Mouse (Mus musculus): Measurements from ENCODE around the gene Guca2a. TPM values are rescaled to one million over a fixed set of nuclear protein-coding genes. Genes with fewer than 3 reads are reported as not detected.
"Not testable (repeated sequence)": the region's sequence is repeated elsewhere in the genome, so short reads cannot be mapped to it uniquely, and the experiment has no call there.

The Guca2a gene
- polyA plus RNA-seq, 1 experiment from 2014 or later, result not detected

DNA sequence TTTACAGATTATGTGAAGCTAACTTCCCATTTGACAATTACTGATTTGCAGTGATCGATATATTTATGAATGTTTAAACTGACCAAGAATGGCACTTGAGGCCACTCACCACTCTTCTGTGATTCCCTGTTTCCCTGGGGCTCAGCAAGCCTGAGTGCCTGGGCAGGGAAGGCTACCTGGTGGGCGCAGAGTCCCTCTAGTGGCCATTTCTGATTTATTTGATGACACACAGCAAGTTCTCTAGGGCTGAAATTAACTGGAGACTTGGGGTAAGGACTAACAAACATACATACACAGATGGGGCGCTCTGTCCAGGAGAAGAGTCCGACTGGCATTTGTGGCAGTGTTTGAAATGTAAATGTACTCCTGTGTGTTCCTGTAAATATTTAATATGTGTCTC is 9.1 kb upstream of the Guca2a start:
- H3K27ac ChIP-seq; H3K27me3 ChIP-seq; H3K9me3 ChIP-seq; ATAC-seq (ENCODE audit: low FRiP score); H3K9ac ChIP-seq; H3K4me3 ChIP-seq; H3K4me2 ChIP-seq: not testable (repeated sequence)
- H3K36me3 ChIP-seq, result peaks cover 46% of the 10 kb centered on the region
- H3K4me1 ChIP-seq (replicated peaks), result peaks cover 31% of the 10 kb centered on the region
- WGBS, result 83% methylated on average over 4 of the region's 4 CpGs

DNA sequence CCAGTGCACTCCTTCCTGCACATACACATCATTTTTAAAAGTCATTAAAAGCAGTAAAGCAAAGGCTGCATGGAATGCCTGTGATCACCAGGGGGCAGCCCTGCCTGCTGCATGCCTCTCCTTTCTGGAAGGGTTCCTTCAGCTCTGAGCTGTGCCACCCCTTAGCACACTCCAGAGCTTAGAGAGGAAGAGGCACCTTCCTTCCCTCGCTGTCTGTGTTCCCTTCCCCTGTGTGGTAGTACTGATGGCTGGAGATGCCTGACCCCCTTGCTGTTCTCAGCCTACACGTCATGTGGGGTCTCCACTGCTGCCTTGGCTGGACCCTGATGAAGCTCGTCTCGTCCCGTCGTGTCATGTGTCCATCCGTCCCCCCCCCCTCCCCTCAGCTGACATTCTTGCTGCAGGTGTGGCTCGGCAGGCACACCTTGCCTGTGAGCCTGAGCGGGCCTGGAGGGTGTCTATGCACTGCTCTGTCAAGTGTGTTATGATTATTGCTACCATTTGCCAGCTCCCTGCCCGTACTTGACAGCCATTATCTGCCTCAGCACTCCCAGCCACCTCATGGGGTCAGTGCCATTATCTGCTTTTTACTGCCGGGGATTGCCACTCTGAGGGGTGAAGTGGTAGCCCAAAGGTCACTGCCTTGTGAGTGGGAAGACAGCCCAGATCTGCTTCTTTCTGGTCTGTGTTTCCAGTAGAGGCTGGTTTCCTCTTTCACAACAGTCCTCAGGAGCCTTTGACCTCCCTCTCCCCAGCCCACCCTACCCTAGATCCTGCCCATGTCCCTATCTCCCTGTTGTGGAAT is 6.2 kb upstream of the Guca2a start:
- 74% methylated on average over 11 of the region's 11 CpGs for WGBS

DNA sequence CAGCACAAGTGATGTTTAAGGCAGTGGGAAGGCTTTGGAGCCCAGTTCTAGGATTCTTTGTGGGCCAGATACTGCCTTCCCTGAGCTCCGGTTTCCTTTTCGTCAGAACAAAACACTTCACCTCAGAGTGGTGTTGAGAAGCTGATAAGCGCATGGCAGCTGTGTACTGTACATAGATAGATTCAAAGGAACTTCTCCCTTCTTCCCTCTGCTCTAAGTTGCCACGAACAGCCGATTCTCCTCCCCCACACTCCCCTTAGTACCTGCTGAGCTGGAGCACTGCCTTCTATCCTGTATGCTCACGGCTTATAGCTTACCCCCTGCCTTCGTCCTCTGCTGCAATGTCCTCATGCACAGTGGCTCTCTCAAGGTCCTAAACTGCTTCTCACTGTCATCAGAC is 4.8 kb upstream of the Guca2a start:
- no peaks in the 10 kb centered on the region for H3K27me3 ChIP-seq
- H3K27ac ChIP-seq, result peak overlapping the region; percentile 31
- no peak for ATAC-seq (ENCODE audit: low FRiP score)
- H3K9ac ChIP-seq, result no peak overlapping the region
- H3K36me3 ChIP-seq, result peaks cover 17% of the 10 kb centered on the region
- H3K4me1 ChIP-seq (replicated peaks), result peaks cover 44% of the 10 kb centered on the region
- H3K9me3 ChIP-seq, result no peaks in the 10 kb centered on the region
- H3K4me3 ChIP-seq, result no peak overlapping the region
- no peak overlapping the region for H3K4me2 ChIP-seq
- 65% methylated on average over 7 of the region's 7 CpGs for WGBS

More for the DNA sequence above, 6.2 kb upstream of the Guca2a start:
- Histone ChIP-seq H3K4me1 (replicated peaks) (peaks cover 48% of the 10 kb centered on the region), H3K36me3 (peaks cover 23% of the 10 kb centered on the region), H3K9me3 (no peaks in the 10 kb centered on the region), H3K27ac (no peak overlapping the region; the same call in 1 of the 2 replicates), H3K4me3 (no peak overlapping the region), H3K27me3 (no peaks in the 10 kb centered on the region), H3K4me2 (no peak overlapping the region), H3K9ac (no peak overlapping the region)
- peak; percentile 50 for ATAC-seq (ENCODE audit: low FRiP score)

DNA sequence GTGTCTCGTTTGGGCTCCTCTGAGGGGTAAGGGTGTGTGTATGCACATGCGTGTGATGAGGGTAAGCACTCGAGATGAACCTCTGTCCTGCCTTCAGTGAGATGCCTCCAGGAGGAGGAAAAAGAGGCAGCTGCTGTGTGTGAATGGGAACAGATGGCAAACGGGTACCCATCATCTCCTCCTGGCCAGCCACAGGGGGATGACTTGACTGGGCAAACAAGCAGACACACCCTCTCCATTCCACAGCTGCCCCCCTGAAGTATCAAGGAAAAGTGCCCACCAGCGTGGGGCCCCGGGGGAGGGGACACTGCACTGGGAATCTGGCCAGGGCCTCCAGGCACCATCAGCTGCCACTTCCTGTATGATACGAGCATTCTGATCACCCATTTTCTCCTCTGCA is 4.2 kb upstream of the Guca2a start:
- H3K4me1 ChIP-seq (replicated peaks), result peaks cover 44% of the 10 kb centered on the region
- WGBS, result 33% methylated on average over 7 of the region's 7 CpGs

DNA sequence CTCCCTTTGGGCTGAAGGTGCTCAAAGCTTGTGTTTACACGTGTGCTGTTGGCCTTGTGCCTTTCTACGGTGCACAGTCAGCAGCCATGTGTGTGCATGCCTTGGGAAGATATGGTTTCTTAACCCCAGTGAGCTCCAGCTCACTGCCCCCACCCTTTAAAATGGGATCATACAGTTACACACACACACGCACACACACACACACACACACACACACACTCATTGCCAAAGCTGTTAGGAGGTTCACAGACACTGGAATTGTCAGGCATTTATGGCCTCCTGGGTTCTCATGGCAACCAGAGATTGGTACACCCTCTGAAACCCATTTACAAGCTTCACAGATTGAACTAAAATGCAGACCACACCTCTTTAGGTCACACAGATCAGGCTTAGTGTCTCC is 3.6 kb upstream of the Guca2a start:
- whole genome bisulfite sequencing, result 85% methylated on average over 3 of the region's 3 CpGs
- H3K4me2 ChIP-seq, result no peak overlapping the region
- no peak overlapping the region for H3K9ac ChIP-seq
- no peaks in the 10 kb centered on the region for H3K9me3 ChIP-seq
- peaks cover 16% of the 10 kb centered on the region for H3K36me3 ChIP-seq
- no peak overlapping the region for H3K4me3 ChIP-seq
- H3K27me3 ChIP-seq, result no peaks in the 10 kb centered on the region
- peaks cover 44% of the 10 kb centered on the region for H3K4me1 ChIP-seq (replicated peaks)
- H3K27ac ChIP-seq, result peak overlapping the region; percentile 42
- ATAC-seq (ENCODE audit: low FRiP score), result no peak

More for the DNA sequence above, 4.2 kb upstream of the Guca2a start:
- H3K4me3 ChIP-seq, result no peak overlapping the region
- no peak overlapping the region for H3K4me2 ChIP-seq
- no peaks in the 10 kb centered on the region for H3K9me3 ChIP-seq
- H3K9ac ChIP-seq, result no peak overlapping the region
- no peaks in the 10 kb centered on the region for H3K27me3 ChIP-seq
- H3K36me3 ChIP-seq, result peaks cover 17% of the 10 kb centered on the region
- ATAC-seq (ENCODE audit: low FRiP score), result peak; percentile 34
- peak overlapping the region; percentile 31 for H3K27ac ChIP-seq

DNA sequence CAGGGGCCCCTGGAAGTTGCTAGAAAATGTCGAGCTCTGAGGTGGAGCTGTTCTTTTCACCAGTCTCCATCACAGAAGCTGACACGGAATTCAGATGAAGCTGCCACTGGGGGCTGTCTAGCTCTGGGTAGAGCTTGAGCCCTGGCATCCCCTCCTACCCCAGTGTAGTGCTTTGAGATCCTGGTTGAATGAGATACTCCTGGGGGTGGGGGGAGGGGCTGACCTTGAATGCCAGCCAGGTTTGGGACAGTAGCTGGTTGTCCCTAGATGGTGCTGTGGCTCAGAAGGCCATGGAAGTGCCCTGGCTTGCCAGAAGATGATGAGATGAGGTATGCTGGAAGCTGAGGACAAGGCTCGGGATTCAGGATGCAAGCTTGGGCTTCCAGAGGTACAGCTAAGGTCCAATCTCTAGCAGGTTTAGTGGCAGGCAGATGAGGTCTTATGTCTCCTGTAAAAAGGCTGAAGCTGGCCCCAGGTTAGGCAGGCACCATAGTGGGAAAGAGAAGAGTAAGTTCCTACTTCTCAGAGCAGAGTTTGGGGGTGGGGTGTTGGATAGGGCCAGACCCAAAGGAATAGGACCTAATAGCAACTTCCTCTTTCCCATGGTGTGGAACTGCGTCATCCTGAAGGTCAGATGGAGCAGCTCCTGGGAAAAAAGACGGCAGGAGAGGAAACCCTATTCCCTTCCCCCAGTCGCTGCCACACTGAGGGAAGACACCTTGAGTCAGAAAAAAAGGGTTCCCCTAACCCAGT is 2.4 kb upstream of the Guca2a start:
- Histone ChIP-seq H3K4me1 (replicated peaks) (peaks cover 44% of the 10 kb centered on the region), H3K9ac (no peak overlapping the region), H3K27ac (no peak overlapping the region), H3K36me3 (peaks cover 6% of the 10 kb centered on the region; the same call in 1 of the 2 replicates), H3K9me3 (no peaks in the 10 kb centered on the region), H3K4me2 (no peak overlapping the region), H3K4me3 (no peak overlapping the region), H3K27me3 (no peaks in the 10 kb centered on the region)
- WGBS, result 70% methylated on average over 6 of the region's 6 CpGs
- ATAC-seq (ENCODE audit: low FRiP score), result no peak

DNA sequence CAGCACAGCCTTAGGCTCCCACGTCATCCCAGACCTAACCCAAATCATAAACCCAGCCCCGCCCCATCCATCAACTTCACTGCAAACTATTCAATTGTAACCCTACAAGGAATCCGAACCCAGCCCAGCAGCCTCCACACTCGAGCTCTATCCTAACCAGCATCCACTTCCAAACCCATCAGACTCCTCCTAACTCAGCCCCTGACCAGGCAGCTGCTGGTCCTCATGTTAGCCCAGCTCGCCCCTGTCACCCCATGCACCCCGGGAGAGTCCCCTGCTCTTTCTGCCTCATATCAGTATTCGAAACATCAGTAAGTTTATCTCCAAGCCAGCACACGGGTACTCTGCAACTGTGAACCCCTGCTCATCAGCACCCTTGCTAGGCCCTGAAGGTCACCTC is 1.8 kb upstream of the Guca2a start:
- Histone ChIP-seq H3K36me3 (peaks cover under 1% of the 10 kb centered on the region; the same call in 1 of the 2 replicates), H3K27me3 (no peaks in the 10 kb centered on the region), H3K4me3 (no peak overlapping the region), H3K4me1 (replicated peaks) (peaks cover 42% of the 10 kb centered on the region), H3K9ac (no peak overlapping the region), H3K4me2 (no peak overlapping the region), H3K27ac (no peak overlapping the region), H3K9me3 (no peaks in the 10 kb centered on the region)
- WGBS, result 81% methylated on average over 8 of the region's 8 CpGs
- ATAC-seq (ENCODE audit: low FRiP score), result no peak

DNA sequence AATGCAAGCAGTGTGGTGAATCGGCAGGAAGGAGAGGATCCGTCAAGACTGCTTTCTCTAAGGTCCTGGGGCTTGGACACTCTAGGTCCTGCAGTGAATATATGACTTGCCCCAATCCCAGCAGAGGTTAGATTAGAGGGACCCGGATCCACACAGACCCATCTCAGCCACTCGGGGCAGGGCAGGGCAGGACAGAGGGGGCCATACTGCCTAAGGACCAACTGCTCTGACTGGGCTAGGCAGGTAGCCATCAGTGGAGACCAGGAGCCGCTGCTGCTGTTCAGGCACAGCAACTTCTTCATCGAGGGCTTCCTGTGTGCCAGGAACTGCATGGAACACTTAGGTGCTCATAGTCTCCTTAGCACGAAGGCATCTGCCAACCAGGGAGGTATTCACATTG is 773 bp upstream of the Guca2a start:
- no peak overlapping the region for H3K27ac ChIP-seq
- H3K36me3 ChIP-seq, result no peaks in the 10 kb centered on the region
- peaks cover 34% of the 10 kb centered on the region for H3K4me1 ChIP-seq (replicated peaks)
- no peak for ATAC-seq (ENCODE audit: low FRiP score)
- H3K4me3 ChIP-seq, result no peak overlapping the region
- H3K9ac ChIP-seq, result no peak overlapping the region
- no peaks in the 10 kb centered on the region for H3K9me3 ChIP-seq
- H3K27me3 ChIP-seq, result no peaks in the 10 kb centered on the region
- no peak overlapping the region for H3K4me2 ChIP-seq
- 86% methylated on average over 7 of the region's 7 CpGs for WGBS

DNA sequence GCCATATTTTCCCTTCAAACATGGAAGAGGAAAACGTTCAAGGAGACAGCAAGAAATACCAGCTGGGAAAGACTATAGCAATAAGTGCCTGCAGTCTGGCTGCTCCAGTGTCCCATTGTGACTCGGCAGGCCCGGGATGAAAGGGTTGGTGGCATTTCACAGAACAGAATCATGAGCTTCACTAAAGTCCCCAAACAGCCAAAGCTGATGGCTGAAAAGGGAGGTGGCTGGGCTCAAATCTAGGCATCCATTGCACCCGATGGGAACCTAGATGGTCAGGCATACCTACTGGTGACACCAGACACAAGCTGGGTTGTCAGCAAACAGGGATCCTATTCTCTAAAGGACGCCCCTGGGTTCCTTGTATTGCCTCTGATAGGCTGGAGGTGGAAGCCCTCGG is 442 bp downstream of the Guca2a start:
- 84% methylated on average over 6 of the region's 6 CpGs for WGBS
- no peaks in the 10 kb centered on the region for H3K36me3 ChIP-seq
- ATAC-seq (ENCODE audit: low FRiP score), result no peak

DNA sequence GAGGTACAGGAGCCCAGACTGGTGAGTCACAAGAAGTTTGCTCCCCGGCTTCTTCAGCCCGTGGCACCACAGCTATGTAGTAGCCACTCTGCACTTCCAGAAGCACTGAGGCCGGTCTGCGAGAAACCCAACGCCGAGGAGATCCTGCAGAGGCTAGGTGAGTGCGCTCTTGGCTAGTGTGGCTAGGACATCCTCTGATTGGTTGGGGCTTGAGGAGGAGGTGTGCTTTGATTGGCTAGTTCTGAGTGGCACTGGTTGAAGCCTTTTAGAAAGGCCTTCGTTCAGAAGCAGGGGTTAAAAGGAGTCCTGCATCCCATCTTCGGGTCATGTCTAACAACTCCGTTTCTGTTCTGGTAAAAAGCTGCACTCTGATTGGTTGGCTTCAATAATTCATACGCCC is 1.2 kb downstream of the Guca2a start:
- no peak overlapping the region for H3K27ac ChIP-seq
- H3K9me3 ChIP-seq, result no peaks in the 10 kb centered on the region
- no peak for ATAC-seq (ENCODE audit: low FRiP score)
- H3K9ac ChIP-seq, result no peak overlapping the region
- H3K4me2 ChIP-seq, result no peak overlapping the region
- no peaks in the 10 kb centered on the region for H3K27me3 ChIP-seq
- H3K4me3 ChIP-seq, result no peak overlapping the region
- H3K4me1 ChIP-seq (replicated peaks), result peaks cover 16% of the 10 kb centered on the region
- H3K36me3 ChIP-seq, result no peaks in the 10 kb centered on the region
- WGBS, result 62% methylated on average over 11 of the region's 11 CpGs

More for the DNA sequence above, 442 bp downstream of the Guca2a start:
- H3K4me2 ChIP-seq, result no peak overlapping the region
- H3K9ac ChIP-seq, result no peak overlapping the region
- H3K27ac ChIP-seq, result no peak overlapping the region
- H3K4me1 ChIP-seq (replicated peaks), result peaks cover 24% of the 10 kb centered on the region
- no peaks in the 10 kb centered on the region for H3K27me3 ChIP-seq
- H3K4me3 ChIP-seq, result no peak overlapping the region
- no peaks in the 10 kb centered on the region for H3K9me3 ChIP-seq

DNA sequence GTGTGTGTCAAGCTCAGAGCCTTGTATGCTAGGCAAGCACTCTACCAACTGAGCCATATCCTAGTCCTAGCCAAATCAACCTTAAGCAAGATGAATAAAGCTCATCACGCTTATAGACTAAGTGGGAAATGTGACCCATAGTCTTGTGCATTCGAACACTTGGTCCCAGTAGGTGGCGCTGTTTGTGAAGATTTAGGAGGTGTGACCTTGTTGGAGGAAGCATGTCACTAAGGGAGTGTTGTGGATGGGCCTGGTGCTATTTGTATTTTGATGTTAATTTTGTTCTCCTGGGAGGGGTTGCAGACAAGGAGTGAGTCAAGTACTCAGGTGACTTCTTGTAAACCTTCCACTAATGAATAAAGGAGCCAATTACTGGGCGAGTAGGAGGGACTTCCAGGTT is 5.2 kb downstream of the Guca2a start:
- Histone ChIP-seq H3K36me3 (no peaks in the 10 kb centered on the region), H3K27ac (no peak overlapping the region), H3K9ac (no peak overlapping the region), H3K4me1 (replicated peaks) (no peaks in the 10 kb centered on the region), H3K9me3 (no peaks in the 10 kb centered on the region), H3K27me3 (no peaks in the 10 kb centered on the region), H3K4me2 (no peak overlapping the region), H3K4me3 (no peak overlapping the region)
- 91% methylated on average over 4 of the region's 4 CpGs for WGBS
- ATAC-seq (ENCODE audit: low FRiP score), result no peak

DNA sequence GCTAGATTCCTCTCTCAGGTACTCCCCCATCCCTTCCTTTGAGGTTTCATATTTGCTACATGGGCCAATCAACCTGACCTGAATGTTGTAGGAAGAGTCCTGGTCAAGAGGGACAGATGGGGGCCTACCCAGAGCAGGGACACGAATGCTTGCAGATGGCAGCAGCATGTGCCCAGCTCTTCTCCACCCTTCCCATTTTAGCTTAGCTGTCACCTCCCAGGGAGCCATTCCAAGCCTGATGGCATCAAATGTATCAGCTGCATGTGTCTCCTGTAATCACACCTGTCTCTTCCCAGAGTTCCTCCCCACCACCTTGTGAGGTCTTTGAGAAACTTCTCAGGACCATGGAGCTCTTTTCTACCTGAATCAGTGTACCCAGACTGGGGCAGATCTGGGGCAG is 19.5 kb downstream of the Guca2a start:
- Histone ChIP-seq H3K4me3 (no peak overlapping the region), H3K4me2 (no peak overlapping the region), H3K27me3 (no peaks in the 10 kb centered on the region), H3K9ac (no peak overlapping the region), H3K9me3 (peaks cover 8% of the 10 kb centered on the region), H3K27ac (no peak overlapping the region), H3K36me3 (no peaks in the 10 kb centered on the region), H3K4me1 (replicated peaks) (no peaks in the 10 kb centered on the region)
- WGBS, result 89% methylated on average over 1 of the region's 1 CpGs
- no peak for ATAC-seq (ENCODE audit: low FRiP score)
